ENCODE assay signal across 17 mouse cellular contexts in genomic region chr5:13548210-13548554, GRCm38 (mm10).
DNase-seq lines count a peak whose midpoint lies in the region; ATAC-seq and TF ChIP-seq lines count a peak whose summit lies in the region.
"Had no signal": no experiment of that assay in that cellular context is flagged by ENCODE, and none has a peak within 500 bp of the region (broad histone marks: within the 10 kb centered on the region; RNA-seq: fewer than 3 reads in every experiment).

No protein-coding gene starts in this region.

- POLR2A ChIA-PET in Patski (lab: Charles Lee), result no interaction called here

- CTCF ChIA-PET in Patski (lab: Charles Lee), result interaction anchor here (0.9 to 1.4 kb wide), 4 partner anchors 19 to 63 kb away, joined by 3 read pairs; no protein-coding TSS in a partner anchor

- no peak for ATAC-seq in hindbrain, embryonic 15.5 days (ENCODE audit: low FRiP score, low read depth)
- ATAC-seq in hindbrain, embryonic 16.5 days, result no peak
- ATAC-seq in limb, embryonic 14.5 days (ENCODE audit: low FRiP score, low read depth), result no peak
- peak; percentile 61 for ATAC-seq in Patski
- ATAC-seq: forebrain, embryonic 15.5 days; midbrain, embryonic 15.5 days had no signal

- WGBS in hindbrain, embryonic 15.5 days, result 34% methylated on average over 1 of the region's 1 CpGs
- WGBS in hindbrain, embryonic 16.5 days, result 24% methylated on average over 1 of the region's 1 CpGs
- WGBS in limb, embryonic 14.5 days, result 38% methylated on average over 1 of the region's 1 CpGs
- WGBS in limb, embryonic 10.5 days, result 75% methylated on average over 1 of the region's 1 CpGs

- TF ChIP-seq CTCF in Patski (IDR thresholded peaks at IDR 0.05), result no peak

- 0 out of 2 replicates have a peak overlapping the region, but pooled peaks have one; percentile 15 for H3K27ac ChIP-seq in hindbrain, embryonic 15.5 days (replicated peaks)
- H3K27ac ChIP-seq in hindbrain, embryonic 16.5 days (ENCODE audit: low read depth, low read length), result no peak overlapping the region
- peak overlapping the region; percentile 9; the same call in 1 of the 2 replicates for H3K27ac ChIP-seq in limb, embryonic 14.5 days (replicated peaks; ENCODE audit: low read depth, low read length)
- H3K27ac ChIP-seq in limb, embryonic 10.5 days, result no peak overlapping the region
- H3K27ac ChIP-seq: forebrain, embryonic 15.5 days; left cerebral cortex, adult 2 months; midbrain, embryonic 15.5 days had no signal

- DNase-seq in heart, adult 8-10 months (ENCODE audit: low spot score), result peak; percentile 16
- no peak for DNase-seq in heart, adult 11 months
- DNase-seq in limb, embryonic 14.5 days (ENCODE audit: low spot score), result no peak
- no peak for DNase-seq in limb, embryonic 10.5 days (ENCODE audit: low spot score)
- DNase-seq in Patski (ENCODE audit: low read depth, low spot score), result no peak
- no peak for DNase-seq in testis, postnatal 10 days (ENCODE audit: low spot score)
- DNase-seq: B cell, adult 2 months; cerebellum, adult 8-10 months; layer of hippocampus, adult 9-11 months; thymus, postnatal 36 days had no signal

- no peaks in the 10 kb centered on the region for H3K4me1 ChIP-seq in hindbrain, embryonic 15.5 days (replicated peaks)
- no peaks in the 10 kb centered on the region for H3K4me1 ChIP-seq in hindbrain, embryonic 16.5 days (ENCODE audit: control insufficient read depth, insufficient read depth, low read depth, low read length)
- peaks cover 11% of the 10 kb centered on the region; the same call in 1 of the 2 replicates for H3K4me1 ChIP-seq in limb, embryonic 14.5 days (ENCODE audit: control insufficient read depth, insufficient read depth, low read length)
- H3K4me1 ChIP-seq in limb, embryonic 10.5 days, result peaks cover 5% of the 10 kb centered on the region; the same call in 1 of the 2 replicates
- H3K4me1 ChIP-seq: midbrain, embryonic 15.5 days had no signal

- no peak overlapping the region for H3K4me3 ChIP-seq in hindbrain, embryonic 15.5 days
- H3K4me3 ChIP-seq in hindbrain, embryonic 16.5 days (ENCODE audit: low read length), result no peak overlapping the region
- no peak overlapping the region for H3K4me3 ChIP-seq in limb, embryonic 14.5 days (replicated peaks; ENCODE audit: low read length)
- no peak overlapping the region for H3K4me3 ChIP-seq in limb, embryonic 10.5 days
- H3K4me3 ChIP-seq: forebrain, embryonic 15.5 days; left cerebral cortex, adult 2 months; midbrain, embryonic 15.5 days; myocyte had no signal

- no peaks in the 10 kb centered on the region for H3K27me3 ChIP-seq in hindbrain, embryonic 15.5 days
- H3K27me3 ChIP-seq in hindbrain, embryonic 16.5 days (replicated peaks; ENCODE audit: control insufficient read depth, insufficient read depth, low read length), result no peaks in the 10 kb centered on the region
- no peaks in the 10 kb centered on the region for H3K27me3 ChIP-seq in limb, embryonic 14.5 days (ENCODE audit: control insufficient read depth, insufficient read depth, low read length)
- H3K27me3 ChIP-seq in limb, embryonic 10.5 days (ENCODE audit: low read depth, poor library complexity, severe bottlenecking), result no peaks in the 10 kb centered on the region
- H3K27me3 ChIP-seq in Patski, result no peaks in the 10 kb centered on the region
- H3K27me3 ChIP-seq: forebrain, embryonic 15.5 days had no signal

- no peaks in the 10 kb centered on the region for H3K9me3 ChIP-seq in hindbrain, embryonic 15.5 days
- no peaks in the 10 kb centered on the region for H3K9me3 ChIP-seq in hindbrain, embryonic 16.5 days (ENCODE audit: control insufficient read depth, low read length)
- no peaks in the 10 kb centered on the region for H3K9me3 ChIP-seq in limb, embryonic 14.5 days (ENCODE audit: control insufficient read depth, low read length)
- H3K9me3 ChIP-seq in limb, embryonic 10.5 days (replicated peaks), result no peaks in the 10 kb centered on the region
- H3K9me3 ChIP-seq: forebrain, embryonic 15.5 days; midbrain, embryonic 15.5 days had no signal

- H3K36me3 ChIP-seq in hindbrain, embryonic 15.5 days, result no peaks in the 10 kb centered on the region
- no peaks in the 10 kb centered on the region for H3K36me3 ChIP-seq in hindbrain, embryonic 16.5 days (ENCODE audit: control insufficient read depth, insufficient read depth, low read length)
- H3K36me3 ChIP-seq in limb, embryonic 14.5 days (ENCODE audit: control insufficient read depth, insufficient read depth, low read length), result no peaks in the 10 kb centered on the region
- peaks cover 7% of the 10 kb centered on the region; the same call in 1 of the 2 replicates for H3K36me3 ChIP-seq in limb, embryonic 10.5 days
- H3K36me3 ChIP-seq: forebrain, embryonic 15.5 days; midbrain, embryonic 15.5 days had no signal

- no peak overlapping the region for H3K9ac ChIP-seq in hindbrain, embryonic 15.5 days
- no peak overlapping the region for H3K9ac ChIP-seq in hindbrain, embryonic 16.5 days (ENCODE audit: low read depth, low read length)
- H3K9ac ChIP-seq in limb, embryonic 14.5 days (ENCODE audit: low read depth, low read length, severe bottlenecking), result no peak overlapping the region
- H3K9ac ChIP-seq: forebrain, embryonic 15.5 days; midbrain, embryonic 15.5 days had no signal

- no peak for TF ChIP-seq POLR2A in limb, embryonic 14.5 days (IDR thresholded peaks at IDR 0.05; ENCODE audit: borderline replicate concordance, extremely low read depth, insufficient read depth, insufficient read length)

- in situ Hi-C loops in Patski (cut with MboI; ENCODE audit: low pct_unique_long_range_greater_than_20kb), result no loop called here

- no peak overlapping the region for H3K4me2 ChIP-seq in hindbrain, embryonic 15.5 days
- no peak overlapping the region for H3K4me2 ChIP-seq in hindbrain, embryonic 16.5 days (ENCODE audit: low read length)
- no peak overlapping the region for H3K4me2 ChIP-seq in limb, embryonic 14.5 days (replicated peaks; ENCODE audit: low read depth, low read length, severe bottlenecking)
- H3K4me2 ChIP-seq: forebrain, embryonic 15.5 days; liver, embryonic 11.5 days; midbrain, embryonic 15.5 days had no signal

Comparison
In these comparisons a context has a peak if more than half of its experiments do, and no peak if none do; other contexts are left out.
1. H3K27ac ChIP-seq: peak in hindbrain, embryonic 15.5 days (single experiment) and limb, embryonic 14.5 days (single experiment); none in hindbrain, embryonic 16.5 days (single experiment) and limb, embryonic 10.5 days (single experiment).